Mouse (Mus musculus) olfactory bulb, adult 2 months (tissue): ENCODE measurements around the gene Uqcc2. TPM values are rescaled to one million over a fixed set of nuclear protein-coding genes. Genes with fewer than 3 reads are reported as not detected.

ENCODE experiments used
- H3K27ac ChIP-seq: fragments of 200-500 bp; 2 replicates; pipeline ENCODE4 v1.5.1; 2012; ENCODE audit warnings: low read depth, low read length; ENCODE audit not compliant: insufficient read depth
- H3K4me1 ChIP-seq: fragments of 200-500 bp; 2 replicates; pipeline ENCODE4 v1.6.1; 2012; ENCODE audit warnings: low read length; ENCODE audit not compliant: control insufficient read depth, insufficient read depth
- H3K4me3 ChIP-seq: fragments of 200-500 bp; 2 replicates; pipeline ENCODE4 v1.5.1; 2012; ENCODE audit warnings: mild to moderate bottlenecking, low read depth, low read length, moderate library complexity; ENCODE audit not compliant: insufficient read depth
- CTCF ChIP-seq: fragments of 200-500 bp; IDR thresholded peaks from 2 replicates; pipeline ENCODE4 v1.5.1; 2012; ENCODE audit warnings: low read depth, mild to moderate bottlenecking, low read length, moderate library complexity; ENCODE audit not compliant: insufficient read depth
- POLR2A ChIP-seq: fragments of 200-500 bp; IDR thresholded peaks from 2 replicates; pipeline ENCODE4 v1.6.1; 2012; ENCODE audit warnings: mild to moderate bottlenecking, low read depth, low read length, moderate library complexity; ENCODE audit not compliant: insufficient read depth
- WGBS: fragments of 180-500 bp; shearing (Covaris S2); methylation state at CpG from one replicate; pipeline ENCODE4 v1.1.7; 2018; 5-methylcytosine and 5-hydroxymethylcytosine counted together
- polyA plus RNA-seq: library from polyadenylated mRNA; stranded (reverse); fragments of >200 nt; gene quantifications from 2 replicates; pipeline ENCODE4 v1.2.4, GENCODE M21; 2012; ENCODE audit warnings: low replicate concordance; ENCODE audit not compliant: missing spikeins, insufficient read depth, insufficient read length

The Uqcc2 gene
- polyA plus RNA-seq: not detected in 2 replicates

GRCm38 (mm10) chr17:27133551-27134141, at the start of gene Uqcc2:
Gene Uqcc2, minus strand, starts transcription at chr17:27133916.
- peaks cover 57% of the 10 kb centered on the region for H3K4me1 ChIP-seq

GRCm38 (mm10) chr17:27182401-27182800, 48.7 kb upstream of the Uqcc2 start:
- no peak overlapping the region for H3K4me3 ChIP-seq
- peaks cover 8% of the 10 kb centered on the region for H3K4me1 ChIP-seq
- no peak overlapping the region for H3K27ac ChIP-seq
- WGBS: 81% methylated on average over 5 of the region's 5 CpGs
- TF ChIP-seq CTCF: no peak
- TF ChIP-seq POLR2A: no peak

More at GRCm38 (mm10) chr17:27133551-27134141, at the start of gene Uqcc2:
- peak within 1 kb of the TSS; percentile 70 for H3K27ac ChIP-seq
- WGBS: under 1% methylated on average over 46 of the region's 46 CpGs
- peak within 1 kb of the TSS; percentile 63 for H3K4me3 ChIP-seq
- TF ChIP-seq POLR2A (peak; percentile 98), CTCF (peak; percentile 33; the same call in 1 of the 2 replicates)

GRCm38 (mm10) chr17:27181666-27182065, 48.0 kb upstream of the Uqcc2 start:
- no peak overlapping the region for H3K4me3 ChIP-seq
- TF ChIP-seq POLR2A (no peak), CTCF (no peak)
- H3K4me1 ChIP-seq: peaks cover 3% of the 10 kb centered on the region
- H3K27ac ChIP-seq: no peak overlapping the region
- WGBS: 73% methylated on average over 3 of the region's 3 CpGs

GRCm38 (mm10) chr17:27179681-27180280, 46.1 kb upstream of the Uqcc2 start:
- WGBS: 78% methylated on average over 12 of the region's 12 CpGs
- Histone ChIP-seq H3K4me1 (peaks cover 10% of the 10 kb centered on the region), H3K27ac (no peak overlapping the region), H3K4me3 (no peak overlapping the region)
- no peak for TF ChIP-seq POLR2A
- TF ChIP-seq CTCF: no peak

GRCm38 (mm10) chr17:27178427-27179177, 44.9 kb upstream of the Uqcc2 start:
- no peak overlapping the region for H3K4me3 ChIP-seq
- TF ChIP-seq CTCF (no peak), POLR2A (no peak)
- 96% methylated on average over 17 of the region's 17 CpGs for WGBS
- H3K27ac ChIP-seq: no peak overlapping the region
- H3K4me1 ChIP-seq: peaks cover 10% of the 10 kb centered on the region

GRCm38 (mm10) chr17:27178019-27178418, 44.3 kb upstream of the Uqcc2 start:
- Histone ChIP-seq H3K4me3 (no peak overlapping the region), H3K4me1 (peaks cover 10% of the 10 kb centered on the region), H3K27ac (no peak overlapping the region)
- WGBS: 92% methylated on average over 9 of the region's 9 CpGs
- TF ChIP-seq CTCF: no peak
- no peak for TF ChIP-seq POLR2A

GRCm38 (mm10) chr17:27176754-27177153, 43.0 kb upstream of the Uqcc2 start:
- no peak overlapping the region for H3K4me3 ChIP-seq
- H3K4me1 ChIP-seq: peaks cover 10% of the 10 kb centered on the region
- TF ChIP-seq POLR2A: no peak
- no peak for TF ChIP-seq CTCF
- no peak overlapping the region for H3K27ac ChIP-seq
- 97% methylated on average over 4 of the region's 4 CpGs for WGBS

- Histone ChIP-seq H3K4me1 (peaks cover 10% of the 10 kb centered on the region), H3K4me3 (no peak overlapping the region), H3K27ac (no peak overlapping the region)
- WGBS: 92% methylated on average over 3 of the region's 3 CpGs
- TF ChIP-seq CTCF: no peak
- no peak for TF ChIP-seq POLR2A
Measured at GRCm38 (mm10) chr17:27176287-27176686, 42.6 kb upstream of the Uqcc2 start.

GRCm38 (mm10) chr17:27175196-27175874, 41.6 kb upstream of the Uqcc2 start:
- WGBS: 33% methylated on average over 14 of the region's 14 CpGs
- TF ChIP-seq CTCF (no peak), POLR2A (no peak)
- H3K27ac ChIP-seq: no peak overlapping the region

More at GRCm38 (mm10) chr17:27175196-27175874, 41.6 kb upstream of the Uqcc2 start:
- no peak overlapping the region for H3K4me3 ChIP-seq
- H3K4me1 ChIP-seq: peaks cover 16% of the 10 kb centered on the region
